Mouse (Mus musculus): ENCODE measurements around the gene Fgf10. TPM values are rescaled to one million over a fixed set of nuclear protein-coding genes. Genes with fewer than 3 reads are reported as not detected.

Gene Fgf10
- total RNA-seq, 2 experiments from 2014 or later = 3.4 to 4.1 TPM

DNA sequence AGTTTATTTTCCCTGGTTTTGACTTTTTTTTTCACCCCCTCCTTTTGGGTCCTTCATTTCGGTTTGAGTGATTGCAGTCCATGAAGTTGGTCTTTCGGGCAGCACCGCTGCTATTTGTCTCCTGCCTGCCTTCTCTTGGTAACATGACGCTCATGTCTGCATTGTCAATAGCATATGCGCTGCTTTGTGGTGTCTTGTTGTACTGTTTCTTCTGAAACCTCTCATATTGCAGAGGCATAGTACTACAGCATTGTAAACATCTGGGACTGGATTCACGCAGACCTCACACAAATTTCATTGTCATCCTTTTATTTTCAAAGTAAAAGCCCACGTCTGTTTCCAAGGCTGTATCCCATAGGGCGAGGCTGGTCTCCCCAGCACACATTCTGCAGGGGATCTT lies 46.7 kb downstream of the Fgf10 start:
- DNase-seq (ENCODE audit: low spot score in 2 of 2) = no peak

DNA sequence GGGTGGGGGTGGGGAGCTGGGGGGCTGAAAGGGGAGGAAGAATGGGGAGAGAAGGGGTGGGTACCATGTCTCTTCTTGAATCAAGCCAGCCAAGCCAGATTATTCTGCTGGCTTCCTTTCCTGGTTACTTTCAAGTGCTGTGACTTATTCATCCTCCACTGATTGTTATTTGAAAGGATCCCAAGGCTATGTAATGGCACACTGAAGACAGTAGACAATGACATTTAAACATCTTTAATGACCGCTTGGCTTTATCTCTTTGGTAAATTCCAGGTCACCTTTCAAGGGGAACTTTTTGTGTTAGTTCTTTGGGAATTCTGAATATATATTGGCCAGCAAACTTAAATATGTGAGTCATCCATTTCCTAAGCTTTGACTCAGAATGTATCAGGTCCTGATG lies 47.1 kb downstream of the Fgf10 start:
- no peak for DNase-seq (ENCODE audit: low spot score in 2 of 2)

DNA sequence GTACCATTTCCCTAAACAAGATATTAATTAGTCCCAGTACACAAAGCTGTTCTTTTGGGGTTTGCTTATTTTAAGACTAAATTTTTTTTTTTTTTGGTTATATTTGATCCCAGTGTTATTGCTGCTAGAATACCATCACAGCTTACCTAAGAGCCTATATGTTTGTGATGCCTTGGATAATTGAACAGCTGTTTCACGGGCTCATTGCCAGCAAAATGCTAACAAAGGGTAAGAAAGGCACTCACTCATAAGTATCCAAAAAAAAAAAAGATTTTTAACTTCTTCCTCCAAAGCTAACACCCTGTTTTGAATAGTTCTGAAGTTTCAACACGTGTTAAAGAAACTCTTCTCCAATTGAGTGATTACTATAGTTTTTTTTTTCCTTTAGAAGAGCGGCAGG lies 48.8 kb downstream of the Fgf10 start:
- DNase-seq (ENCODE audit: low spot score in 2 of 2) = no peak

DNA sequence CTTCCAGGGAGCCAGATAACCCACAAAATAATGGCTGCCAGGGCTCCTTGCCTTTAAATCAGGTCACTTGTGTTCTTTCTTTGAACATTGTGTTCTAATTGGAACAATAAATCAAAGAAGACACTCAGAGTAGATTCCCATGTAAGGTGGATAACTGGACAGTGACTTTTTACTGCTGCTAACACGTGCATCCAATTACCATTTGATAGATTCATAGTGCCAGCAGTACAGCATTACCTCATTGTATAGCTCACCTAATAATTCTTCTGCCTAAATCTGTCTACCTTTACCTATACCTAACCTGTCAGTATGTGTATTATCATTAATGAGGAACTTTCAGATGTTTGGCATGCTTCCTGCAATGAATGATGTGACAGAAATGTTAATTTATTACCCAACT lies 52.1 kb downstream of the Fgf10 start:
- DNase-seq (ENCODE audit: low spot score in 2 of 2) = no peak

DNA sequence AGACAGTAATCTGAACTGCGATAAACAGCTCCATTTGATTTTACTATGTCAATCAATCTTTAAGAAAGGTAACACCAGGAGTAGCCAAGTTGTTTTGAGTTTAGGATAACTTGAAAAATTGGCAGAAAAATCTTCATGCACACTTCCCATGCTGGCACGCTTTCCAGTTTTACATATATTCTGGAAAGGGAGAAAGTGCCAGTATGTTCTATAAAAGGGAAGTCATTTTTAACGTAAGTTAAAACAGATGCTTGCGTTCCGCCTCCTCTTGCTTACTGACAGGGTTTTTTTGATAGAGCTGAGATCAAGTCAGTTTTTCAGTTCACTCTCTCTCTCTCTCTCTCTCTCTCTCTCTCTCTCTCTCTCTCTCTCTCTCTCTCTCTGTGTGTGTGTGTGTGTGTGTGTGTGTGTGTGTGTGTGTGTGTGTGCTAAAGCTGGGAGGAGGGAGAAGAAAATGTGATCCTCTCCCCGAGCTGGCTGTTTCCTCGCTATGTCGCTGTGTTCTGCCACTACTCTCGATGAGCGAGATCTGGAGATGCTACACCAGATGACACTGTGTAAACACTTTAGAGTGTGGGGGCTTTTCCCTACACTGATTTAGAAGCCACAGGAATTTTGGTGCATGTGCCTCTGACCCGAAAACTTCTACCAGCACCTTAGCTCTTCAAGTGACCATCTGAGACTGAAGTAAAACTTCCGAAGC lies 62.4 kb downstream of the Fgf10 start:
- peak in 1 of 2 experiments; percentile 14 for DNase-seq (ENCODE audit: low spot score in 2 of 2)

DNA sequence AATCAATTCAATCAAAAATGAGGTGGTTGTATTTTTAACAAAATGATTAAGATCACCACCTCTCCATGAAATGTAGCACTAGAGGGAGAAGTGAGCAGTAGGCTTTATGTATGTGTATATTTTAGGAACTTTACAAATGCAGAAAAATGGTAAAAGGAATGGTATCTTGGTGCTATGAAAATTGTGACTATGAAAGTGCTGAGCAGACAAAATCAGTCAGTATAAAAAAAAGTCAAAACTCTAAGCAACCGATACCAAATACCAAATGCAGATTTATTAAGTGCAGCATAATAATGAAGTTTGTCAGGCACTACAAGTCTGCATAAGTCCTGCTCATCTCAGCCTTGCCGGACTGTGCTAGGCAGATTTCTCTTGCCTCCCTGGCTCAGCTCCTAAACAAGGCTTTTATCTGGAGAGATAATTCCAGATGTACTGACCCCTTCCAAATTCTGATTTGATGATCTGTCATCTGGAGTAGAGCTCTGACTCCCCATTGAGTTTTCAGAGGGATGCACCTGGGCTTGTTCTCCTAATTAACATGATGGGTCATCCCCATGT lies 70.3 kb downstream of the Fgf10 start:
- no peak for DNase-seq (ENCODE audit: low spot score in 2 of 2)

DNA sequence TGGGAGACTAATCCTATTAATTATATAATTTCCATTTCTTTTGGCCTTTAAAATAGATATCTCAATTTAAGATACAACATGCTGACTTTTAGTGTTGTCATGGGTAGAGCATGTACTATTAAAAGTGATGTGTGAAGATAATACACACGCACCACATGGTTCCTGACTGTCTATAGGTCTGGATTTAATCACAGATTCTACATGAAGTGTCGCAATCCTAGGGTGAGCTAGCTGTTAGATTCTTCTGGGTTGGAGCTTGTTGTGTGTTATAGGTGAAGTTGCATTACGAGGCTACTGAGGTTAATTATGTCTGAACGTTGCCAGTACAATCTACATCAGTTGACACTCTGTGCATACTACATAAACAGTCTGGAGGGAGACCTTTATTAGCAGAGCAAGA lies 73.2 kb downstream of the Fgf10 start:
- DNase-seq (ENCODE audit: low spot score in 2 of 2) = no peak

DNA sequence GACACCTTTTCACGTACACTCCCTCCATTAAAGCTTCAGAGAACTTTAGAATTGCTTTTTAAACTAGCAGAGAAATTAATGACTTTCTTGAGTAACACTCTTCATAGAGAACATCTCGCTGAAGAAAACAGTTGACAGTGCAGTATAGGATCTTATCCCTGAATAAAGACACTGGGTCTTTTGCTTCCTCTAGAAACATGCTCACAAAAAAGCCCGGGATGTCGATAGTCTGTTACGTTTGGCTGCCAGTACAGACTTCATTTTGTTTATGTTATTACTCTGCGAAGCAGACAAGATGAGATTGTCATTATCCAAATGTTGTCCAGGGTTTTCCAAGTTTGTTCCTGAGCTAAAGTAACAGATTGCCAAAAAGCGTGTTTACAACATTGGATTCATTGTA lies 75.2 kb downstream of the Fgf10 start:
- DNase-seq (ENCODE audit: low spot score in 2 of 2) = no peak

DNA sequence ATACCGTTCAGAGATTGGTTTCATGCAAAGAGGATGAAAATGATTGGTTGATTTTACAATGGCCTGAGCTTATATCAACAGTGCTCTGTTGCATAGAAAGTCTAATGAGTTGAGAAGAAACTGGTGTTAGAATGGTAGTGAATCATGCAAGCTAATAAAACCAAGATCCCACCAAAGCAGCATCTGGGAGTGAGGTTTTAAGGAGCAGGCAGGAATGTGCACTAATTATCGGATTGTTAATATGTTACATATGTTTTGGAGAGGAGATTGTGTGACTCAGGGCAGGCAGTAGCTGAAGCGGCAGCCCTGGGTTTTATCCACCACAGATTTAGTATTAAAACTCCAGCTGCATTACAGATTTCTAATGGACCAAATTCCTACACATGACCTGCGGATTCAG lies 76.8 kb downstream of the Fgf10 start:
- no peak for DNase-seq (ENCODE audit: low spot score in 2 of 2)

DNA sequence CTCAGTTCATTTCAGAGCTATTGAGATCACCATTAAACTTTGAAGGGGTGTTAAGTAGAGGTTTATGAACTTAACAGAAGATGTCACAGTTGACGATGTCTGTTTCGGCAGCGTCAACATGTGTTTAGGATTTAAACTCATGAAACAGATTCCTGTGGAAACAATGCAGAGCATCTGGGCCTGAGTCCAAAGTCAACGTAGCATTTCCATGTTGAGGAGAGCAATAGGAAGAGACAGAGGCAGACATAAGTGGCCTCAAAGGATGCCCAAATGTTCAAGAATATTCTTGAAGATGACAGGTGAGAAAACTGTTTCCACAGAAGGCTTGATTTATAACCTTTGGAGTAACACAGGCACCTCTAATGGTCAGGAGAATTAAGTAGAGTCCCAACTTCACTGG lies 84.4 kb downstream of the Fgf10 start:
- DNase-seq (ENCODE audit: low spot score in 2 of 2) = no peak

DNA sequence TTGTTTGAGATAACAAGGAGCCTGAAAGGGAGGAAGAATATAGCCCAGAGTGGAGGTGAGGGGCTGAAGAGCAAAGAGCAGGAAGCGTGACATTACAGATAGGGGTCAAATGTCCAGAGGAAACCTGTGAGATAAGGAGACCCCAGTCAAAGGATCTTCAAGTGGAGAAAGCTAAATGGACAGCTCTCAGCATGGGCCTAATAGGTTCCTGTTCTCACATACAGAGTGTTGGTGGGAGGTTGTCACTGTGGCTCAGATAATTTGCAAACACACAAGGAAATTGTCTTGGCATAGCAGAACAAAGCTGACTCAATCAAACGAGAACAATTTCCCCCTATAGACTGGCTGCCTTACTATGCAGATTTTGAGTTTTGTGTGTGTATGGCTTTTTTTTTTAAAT lies 89.4 kb downstream of the Fgf10 start:
- no peak for DNase-seq (ENCODE audit: low spot score in 2 of 2)

DNA sequence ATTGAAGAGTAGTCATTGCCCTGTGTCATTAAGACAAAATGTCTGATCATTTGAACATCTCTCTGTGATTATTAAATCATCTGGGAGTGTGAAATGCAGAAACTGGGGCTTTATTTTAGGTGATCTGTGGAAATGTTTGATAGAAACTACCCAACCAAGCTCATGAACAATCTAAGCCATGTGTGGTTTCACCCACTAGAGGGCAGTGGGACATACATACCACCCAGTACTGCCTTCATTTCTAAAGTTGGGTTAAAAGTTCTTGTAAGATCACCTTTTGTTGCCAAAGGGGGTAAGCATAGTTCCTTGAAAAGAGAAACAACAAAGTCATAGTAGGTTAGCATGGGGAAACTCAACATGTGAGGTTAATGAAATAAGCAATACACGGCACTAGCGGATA lies 93.4 kb downstream of the Fgf10 start:
- DNase-seq (ENCODE audit: low spot score in 2 of 2) = no peak

DNA sequence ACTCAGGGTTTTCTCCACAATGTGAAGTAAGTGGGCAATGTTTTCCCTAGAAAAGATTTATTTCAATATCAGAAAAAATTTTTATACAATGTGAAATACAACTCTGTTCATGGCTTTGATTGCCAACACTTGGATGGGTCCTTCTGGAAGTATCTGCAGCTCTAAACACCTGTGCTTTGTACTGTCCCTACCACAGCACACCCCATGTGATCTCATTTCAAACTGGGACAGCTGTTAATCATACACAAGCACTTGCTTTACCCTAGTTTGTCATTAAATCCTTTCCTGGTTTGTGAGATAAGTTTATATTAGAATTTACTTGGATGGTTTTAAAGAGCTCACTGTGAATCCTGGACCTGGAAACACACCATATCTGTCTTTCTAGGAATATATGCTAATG lies 102.6 kb downstream of the Fgf10 start:
- no peak for DNase-seq (ENCODE audit: low spot score in 2 of 2)

DNA sequence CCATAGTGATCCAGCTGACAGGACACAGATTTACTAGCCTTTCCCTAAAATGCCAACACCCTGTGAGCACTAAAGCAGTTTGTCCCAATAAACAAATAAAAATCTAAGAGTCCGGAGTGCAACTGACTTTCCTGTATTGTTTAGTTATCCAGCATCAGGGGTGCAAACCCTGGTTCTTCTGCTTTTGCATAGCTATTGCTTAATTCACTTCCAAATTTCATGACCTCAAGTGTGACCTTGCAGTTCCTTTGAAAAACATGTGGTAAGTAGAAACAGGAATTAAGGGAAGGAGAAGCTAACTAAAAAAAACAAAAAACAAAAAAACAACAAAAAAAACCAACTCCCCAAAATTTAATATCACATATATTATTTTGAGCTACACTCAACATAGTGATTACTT lies 105.6 kb downstream of the Fgf10 start:
- no peak for DNase-seq (ENCODE audit: low spot score in 2 of 2)

DNA sequence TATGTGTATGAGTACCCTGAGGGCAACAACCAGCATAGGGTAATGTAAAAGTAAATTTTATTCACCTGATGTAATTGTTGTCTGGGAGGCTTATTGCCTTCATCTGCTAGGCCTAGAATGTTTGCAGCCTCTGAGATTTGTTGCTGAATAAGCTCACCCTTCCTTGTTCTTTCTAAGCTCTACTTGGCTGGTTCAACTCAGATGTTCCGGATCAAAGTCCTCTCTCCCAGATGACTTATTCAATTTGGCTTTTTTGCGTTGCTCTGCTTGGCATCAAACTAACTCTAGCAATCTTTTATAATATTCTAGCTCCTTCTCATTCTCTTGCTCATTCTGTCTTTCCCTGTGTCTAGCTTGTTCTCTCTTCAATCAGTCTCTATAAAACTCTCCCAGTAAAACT lies 109.6 kb downstream of the Fgf10 start:
- DNase-seq (ENCODE audit: low spot score in 2 of 2) = no peak

DNA sequence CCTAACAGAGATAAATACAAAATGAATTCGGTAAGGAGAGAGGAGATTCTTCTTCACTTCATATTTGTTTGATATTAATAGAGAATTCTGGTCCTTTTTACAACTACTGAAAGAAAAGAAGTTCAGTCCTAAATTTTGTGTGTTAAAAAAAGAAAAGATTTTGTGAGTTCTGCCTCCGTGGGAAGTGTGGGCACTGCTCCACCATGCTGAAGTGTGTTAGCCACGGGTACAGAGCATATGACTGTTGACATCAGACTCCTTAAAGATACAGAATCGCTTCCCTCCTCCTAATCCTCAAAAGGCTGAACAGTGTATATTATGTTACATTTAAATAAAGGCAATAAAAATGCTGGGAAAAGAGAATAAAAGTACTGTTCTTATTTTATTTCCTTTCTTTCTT lies 122.2 kb downstream of the Fgf10 start:
- DNase-seq (ENCODE audit: low spot score in 2 of 2) = peak; percentile 36 to 44

DNA sequence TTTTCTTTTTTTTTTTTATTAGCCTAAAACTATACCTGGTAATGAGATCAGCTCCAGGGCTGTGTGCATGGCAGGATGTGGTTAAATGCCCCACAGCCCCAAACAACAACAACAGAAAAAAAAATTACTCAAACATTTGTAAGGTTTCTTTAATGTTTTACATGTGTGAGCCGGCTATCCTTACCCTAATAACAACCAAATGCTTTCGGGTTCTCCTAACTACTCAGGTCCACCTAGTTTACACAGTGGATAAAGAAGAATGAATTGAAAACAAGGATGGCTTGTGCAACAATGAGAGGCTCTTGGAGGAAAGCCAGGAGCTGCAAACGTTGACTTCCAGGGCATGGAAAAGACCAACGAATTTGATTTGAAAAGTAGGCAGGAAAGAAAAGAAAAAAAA lies 122.6 kb downstream of the Fgf10 start:
- DNase-seq (ENCODE audit: low spot score in 2 of 2) = no peak

DNA sequence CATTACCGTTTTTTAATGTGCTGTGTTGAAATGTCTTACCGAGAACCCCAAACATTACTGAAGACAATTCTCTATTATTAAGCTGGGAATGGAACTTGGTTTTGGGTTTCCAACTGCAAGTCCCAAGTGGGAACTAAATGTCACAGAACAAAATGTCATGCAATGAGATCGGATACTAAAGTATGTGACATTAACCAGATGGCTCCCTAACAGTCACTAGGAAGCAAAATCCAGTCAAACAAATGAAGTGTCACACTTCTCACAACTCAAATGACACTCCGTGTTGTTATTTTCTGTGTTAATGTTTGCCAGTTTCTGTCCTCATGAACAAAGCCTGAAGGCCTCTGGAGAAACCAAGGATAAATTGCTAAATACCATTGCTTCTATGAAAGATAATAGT lies 130.6 kb downstream of the Fgf10 start:
- no peak for DNase-seq (ENCODE audit: low spot score in 2 of 2)

DNA sequence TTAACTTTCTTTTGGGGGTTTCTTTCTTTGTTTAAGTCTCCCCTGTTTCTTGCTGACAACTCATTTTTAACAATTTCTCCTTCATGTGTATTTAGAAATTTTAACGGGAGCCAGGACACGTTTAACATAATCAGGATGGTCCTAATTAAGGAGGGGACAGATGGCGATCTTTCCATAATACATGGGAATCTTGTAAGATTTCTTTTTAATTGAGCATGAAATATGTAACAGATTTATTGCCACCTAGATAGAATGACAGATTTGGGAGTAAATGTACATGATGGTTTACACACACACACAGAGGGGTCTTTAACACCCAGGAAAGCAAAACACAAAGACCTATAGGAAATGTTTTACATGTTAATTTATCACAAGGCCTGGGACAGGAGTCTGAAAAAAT lies 137.1 kb downstream of the Fgf10 start:
- DNase-seq (ENCODE audit: low spot score in 2 of 2) = no peak

DNA sequence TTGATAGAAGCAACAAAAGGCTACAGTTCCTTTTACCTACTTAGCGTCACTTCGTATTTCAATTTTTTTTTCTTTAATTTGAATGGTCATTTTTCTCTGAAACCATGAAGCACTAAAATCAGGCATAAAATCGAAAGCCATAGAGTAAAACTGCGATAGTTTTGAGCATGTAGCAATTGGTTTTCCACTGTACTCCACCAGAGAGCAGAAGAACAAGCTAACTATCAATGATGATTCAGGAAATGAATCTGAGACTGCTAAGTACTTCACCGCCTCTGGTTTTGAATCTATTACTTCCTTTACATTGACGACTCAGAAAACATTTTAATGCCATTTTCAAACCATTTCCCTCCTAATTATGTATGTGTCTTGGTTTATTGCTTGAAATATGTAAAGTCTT lies 150.2 kb downstream of the Fgf10 start:
- DNase-seq (ENCODE audit: low spot score in 2 of 2) = no peak

DNA sequence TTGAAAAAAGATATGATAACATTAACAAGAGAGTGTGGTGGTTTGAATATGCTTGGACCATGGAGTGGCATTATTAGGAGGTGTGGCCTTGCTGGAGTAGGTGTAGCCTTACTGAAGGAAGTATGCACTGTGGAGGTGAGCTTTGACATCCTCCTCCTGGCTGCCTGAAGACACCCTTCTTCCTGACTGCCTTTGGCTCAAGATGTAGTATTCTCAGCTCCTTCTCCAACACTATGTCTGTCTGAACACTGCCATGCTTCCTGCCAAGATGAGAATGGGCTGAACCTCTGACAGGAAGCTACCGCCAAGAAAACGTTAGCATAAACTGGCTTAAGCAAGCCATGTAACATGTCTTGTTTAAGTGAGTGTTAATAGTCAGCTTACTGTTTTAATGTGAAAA lies 153.5 kb downstream of the Fgf10 start:
- no peak for DNase-seq (ENCODE audit: low spot score in 2 of 2)

DNA sequence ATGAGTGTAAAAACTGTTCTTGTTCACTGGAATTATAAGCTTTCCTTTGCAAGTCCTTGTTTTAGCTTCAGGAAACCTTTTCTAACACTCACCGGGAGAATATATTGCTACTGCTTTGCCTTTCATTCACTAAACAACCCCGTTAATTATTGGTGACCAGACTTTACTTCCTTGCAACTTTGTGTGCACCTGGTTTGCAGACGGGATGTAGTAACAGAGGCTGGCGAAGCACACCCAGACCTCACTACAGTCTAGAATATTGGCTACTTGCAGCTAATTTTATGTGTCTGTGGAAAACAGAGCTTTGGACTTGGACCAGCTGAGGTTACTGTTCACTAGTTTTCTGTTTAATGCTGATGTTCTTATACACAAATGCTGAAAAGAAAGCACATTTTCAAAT lies 155.5 kb downstream of the Fgf10 start:
- DNase-seq (ENCODE audit: low spot score in 2 of 2) = no peak

DNA sequence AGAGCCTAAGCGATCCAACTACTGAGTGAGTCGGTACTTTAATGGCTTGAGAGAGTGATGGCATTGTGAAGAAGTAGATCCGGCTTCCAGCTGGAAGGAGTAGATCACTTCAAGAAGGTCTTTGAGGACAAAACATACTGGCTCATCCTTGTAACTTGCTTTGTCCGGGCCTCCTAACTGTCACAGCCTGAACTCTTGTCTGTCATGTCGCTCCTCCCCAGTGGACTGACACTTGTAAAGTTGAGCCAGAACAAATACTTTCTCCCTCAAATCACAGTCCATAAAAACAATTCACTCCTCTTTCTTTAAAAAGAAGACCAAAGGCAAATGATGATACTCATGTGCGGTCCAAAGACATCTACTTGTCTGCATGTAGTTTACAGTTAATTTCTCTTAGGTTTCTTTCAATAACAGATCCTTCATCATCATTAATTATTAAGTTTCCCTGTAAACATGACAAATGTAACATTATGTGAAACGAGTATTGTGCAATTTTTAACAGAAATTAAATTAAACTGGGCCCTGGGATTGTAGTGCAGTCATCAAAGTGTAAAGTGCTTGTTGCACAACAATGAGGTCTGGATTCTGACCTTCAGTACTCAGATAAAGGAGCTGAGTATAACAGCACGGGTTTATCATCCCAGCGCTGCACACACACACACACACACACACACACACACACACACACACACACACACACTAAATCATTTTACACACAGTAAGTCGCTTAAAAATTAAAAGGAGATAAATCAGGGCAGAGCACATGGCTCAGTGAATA lies 159.2 kb downstream of the Fgf10 start:
- DNase-seq (ENCODE audit: low spot score in 2 of 2) = no peak

Measured in left cerebral cortex, adult 18-20 months (tissue).